Mouse (Mus musculus) myocyte (in vitro differentiated cells): ENCODE measurements at regions not wholly inside any gene's neighbourhood (a gene's known extent, or its start where the extent isn't known, plus 50 kb on each side); places are given as distances from the start of the nearest gene placed in this dataset.

Source experiments
- H3K27me3 ChIP-seq: one replicate; pipeline ENCODE4 v1.6.1; 2011; ENCODE audit not compliant: control insufficient read depth, insufficient read depth, insufficient read length
- H3K36me3 ChIP-seq: one replicate; pipeline ENCODE4 v1.6.1; 2011; ENCODE audit not compliant: control insufficient read depth, insufficient read depth
- H3K4me2 ChIP-seq: one replicate; pipeline ENCODE4 v1.6.1; 2011; ENCODE audit warnings: low read depth, control low read depth
- H3K4me3 ChIP-seq: one replicate; pipeline ENCODE4 v1.5.1; 2011; ENCODE audit warnings: mild to moderate bottlenecking, control low read depth, moderate library complexity
- H3K79me2 ChIP-seq: one replicate; pipeline ENCODE4 v1.6.1; 2011; ENCODE audit not compliant: control insufficient read depth, insufficient read depth
- H3ac ChIP-seq: one replicate; pipeline ENCODE4 v1.6.1; 2011; ENCODE audit not compliant: control insufficient read depth, insufficient read length
- CEBPB ChIP-seq: IDR thresholded peaks from 2 replicates; pipeline ENCODE4 v1.6.1; 2011; ENCODE audit warnings: mild to moderate bottlenecking, moderate library complexity; ENCODE audit not compliant: poor library complexity, insufficient read depth, severe bottlenecking
- E2F4 ChIP-seq: IDR thresholded peaks from one replicate; pipeline ENCODE4 v1.6.1; 2011; ENCODE audit warnings: mild to moderate bottlenecking, control low read depth, moderate library complexity; ENCODE audit not compliant: insufficient read depth
- MAX ChIP-seq: IDR thresholded peaks from one replicate; pipeline ENCODE4 v1.6.1; 2011; ENCODE audit warnings: low read depth, mild to moderate bottlenecking, control low read depth
- MYOD1 ChIP-seq, 3 experiments: IDR thresholded peaks; one replicate each; pipeline ENCODE4 v1.6.1; 2011; ENCODE audit warnings: control low read depth in 2 of 3, low read depth in 2 of 3, mild to moderate bottlenecking in 2 of 3, moderate library complexity in 1 of 3; ENCODE audit not compliant: insufficient read length in 2 of 3, control insufficient read depth in 1 of 3
- MYOG ChIP-seq, 3 experiments: IDR thresholded peaks; one replicate each; pipeline ENCODE4 v1.6.1; 2011; ENCODE audit warnings: control low read depth in 2 of 3, low read depth in 2 of 3, mild to moderate bottlenecking in 2 of 3; ENCODE audit not compliant: insufficient read length in 2 of 3, control insufficient read depth in 1 of 3, insufficient read depth in 1 of 3
- POLR2A ChIP-seq: IDR thresholded peaks from one replicate; pipeline ENCODE4 v1.6.1; 2011; ENCODE audit warnings: low read depth, mild to moderate bottlenecking, control low read depth, moderate library complexity; ENCODE audit not compliant: insufficient read length
- POLR2AphosphoS2 ChIP-seq: IDR thresholded peaks from one replicate; pipeline ENCODE4 v1.6.1; 2011; ENCODE audit warnings: low read depth, control low read depth; ENCODE audit not compliant: insufficient read length
- REST ChIP-seq: IDR thresholded peaks from one replicate; pipeline ENCODE4 v1.6.1; 2011; ENCODE audit warnings: mild to moderate bottlenecking, control low read depth, moderate library complexity; ENCODE audit not compliant: insufficient read depth, insufficient read length
- SRF ChIP-seq: IDR thresholded peaks from one replicate; pipeline ENCODE4 v1.6.1; 2011; ENCODE audit warnings: low read depth; ENCODE audit not compliant: control insufficient read depth, insufficient read length
- TCF12 ChIP-seq: IDR thresholded peaks from one replicate; pipeline ENCODE4 v1.6.1; 2011; ENCODE audit warnings: mild to moderate bottlenecking, control low read depth; ENCODE audit not compliant: poor library complexity, insufficient read depth, severe bottlenecking
- TCF3 ChIP-seq: IDR thresholded peaks from one replicate; pipeline ENCODE4 v1.6.1; 2011; ENCODE audit warnings: low read depth, control low read depth; ENCODE audit not compliant: insufficient read length
- USF1 ChIP-seq: IDR thresholded peaks from one replicate; pipeline ENCODE4 v1.6.1; 2011; ENCODE audit warnings: low read depth, mild to moderate bottlenecking, control low read depth, moderate library complexity

DNA sequence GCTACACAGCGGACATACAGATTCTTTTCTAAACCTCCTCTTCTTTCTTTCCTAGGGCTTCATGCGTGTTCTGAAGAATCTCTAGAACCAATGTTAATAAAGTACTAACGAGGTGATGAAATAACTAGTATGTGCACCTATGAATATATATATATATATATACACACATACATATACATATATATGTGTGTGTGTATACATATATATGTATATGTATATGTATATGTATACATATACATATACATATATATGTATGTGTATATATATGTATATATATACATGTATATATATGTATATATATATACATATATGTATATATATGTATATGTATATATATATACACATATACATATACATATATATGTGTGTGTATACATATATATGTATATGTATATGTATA, 536.2 kb upstream of the Adgrl2 start:
- Histone ChIP-seq H3K36me3 (no peaks in the 10 kb centered on the region), H3K79me2 (no peaks in the 10 kb centered on the region), H3K4me2 (no peak overlapping the region), H3K27me3 (no peaks in the 10 kb centered on the region), H3K4me3 (no peak overlapping the region), H3ac (no peak overlapping the region)
- TF ChIP-seq SRF, result no peak
- no peak for TF ChIP-seq POLR2A
- TF ChIP-seq MYOD1 (IDR thresholded peaks at IDR 0.05; ENCODE audit: control insufficient read depth in 1 of 3, insufficient read length in 2 of 3, low read depth in 2 of 3), result no peak
- TF ChIP-seq E2F4, result no peak

DNA sequence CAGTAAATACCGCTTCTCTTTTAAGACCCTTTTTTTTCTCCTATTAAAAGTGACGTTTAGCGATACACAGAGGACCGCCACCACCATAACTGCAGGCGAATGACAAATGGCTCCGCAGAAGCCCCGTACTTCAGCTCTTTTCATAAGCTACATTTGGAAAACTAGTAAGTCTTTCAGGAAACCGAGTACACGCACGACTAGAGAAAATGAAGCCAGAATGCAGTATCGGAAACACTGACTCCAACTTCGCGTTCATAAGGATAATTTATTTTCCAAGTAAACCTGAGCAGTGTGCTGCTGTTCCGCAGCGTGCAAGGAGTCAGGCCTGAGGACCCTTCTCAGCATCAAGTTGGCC, 529.2 kb upstream of the Adgrl2 start:
- no peaks in the 10 kb centered on the region for H3K27me3 ChIP-seq
- H3K79me2 ChIP-seq, result no peaks in the 10 kb centered on the region
- no peak overlapping the region for H3K4me2 ChIP-seq
- H3K36me3 ChIP-seq, result no peaks in the 10 kb centered on the region
- no peak overlapping the region for H3K4me3 ChIP-seq
- no peak overlapping the region for H3ac ChIP-seq
- no peak for TF ChIP-seq MYOD1 (IDR thresholded peaks at IDR 0.05; ENCODE audit: control insufficient read depth in 1 of 3, insufficient read length in 2 of 3, low read depth in 2 of 3)
- no peak for TF ChIP-seq CEBPB
- no peak for TF ChIP-seq SRF
- TF ChIP-seq POLR2A, result no peak
- TF ChIP-seq E2F4, result no peak
- no peak for TF ChIP-seq REST
- TF ChIP-seq TCF12, result no peak
- no peak for TF ChIP-seq MAX
- no peak for TF ChIP-seq POLR2AphosphoS2
- no peak for TF ChIP-seq MYOG (IDR thresholded peaks at IDR 0.05; ENCODE audit: control insufficient read depth in 1 of 3, insufficient read depth in 1 of 3, insufficient read length in 2 of 3, low read depth in 2 of 3)
- TF ChIP-seq USF1, result no peak
- no peak for TF ChIP-seq TCF3

DNA sequence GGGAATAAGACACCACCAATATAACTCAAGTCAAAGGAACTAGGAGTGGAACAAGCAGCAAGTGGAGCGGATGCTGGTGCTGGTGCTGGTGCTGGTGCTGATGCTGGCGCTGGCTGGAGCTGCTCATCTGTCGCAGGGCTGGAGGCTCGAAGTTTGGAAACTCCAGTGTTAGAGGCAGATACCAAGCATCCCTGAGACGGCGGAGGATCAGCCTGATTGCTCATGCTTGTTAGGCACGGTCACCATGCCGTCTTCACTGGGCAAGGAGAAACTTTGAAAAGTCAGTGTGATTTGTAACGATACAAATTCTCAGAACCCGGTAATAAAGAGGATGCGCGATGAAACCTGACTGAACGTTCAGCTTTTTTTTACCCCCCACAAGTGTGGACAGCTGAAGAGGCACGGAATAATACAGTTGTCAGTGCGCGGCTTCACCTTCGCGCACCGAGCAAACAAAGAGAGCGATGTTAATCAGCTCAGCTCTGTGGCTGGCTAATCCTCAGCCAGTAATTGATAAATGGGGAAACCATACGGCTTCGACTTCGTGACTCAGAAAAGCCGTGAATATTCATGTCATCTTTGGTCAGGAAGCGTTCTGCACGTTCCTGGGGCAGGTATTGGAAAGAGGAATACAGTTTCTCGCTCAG, 528.7 kb upstream of the Adgrl2 start:
- no peak overlapping the region for H3K4me3 ChIP-seq
- H3K4me2 ChIP-seq, result no peak overlapping the region
- no peaks in the 10 kb centered on the region for H3K36me3 ChIP-seq
- no peaks in the 10 kb centered on the region for H3K79me2 ChIP-seq
- H3ac ChIP-seq, result no peak overlapping the region
- TF ChIP-seq REST, result no peak
- TF ChIP-seq MAX, result no peak
- TF ChIP-seq E2F4, result no peak
- TF ChIP-seq POLR2A, result no peak
- no peak for TF ChIP-seq MYOG (IDR thresholded peaks at IDR 0.05; ENCODE audit: control insufficient read depth in 1 of 3, insufficient read depth in 1 of 3, insufficient read length in 2 of 3, low read depth in 2 of 3)
- TF ChIP-seq TCF3, result no peak
- TF ChIP-seq USF1, result no peak
- TF ChIP-seq CEBPB, result no peak
- TF ChIP-seq SRF, result no peak
- no peak for TF ChIP-seq TCF12
- no peak for TF ChIP-seq MYOD1 (IDR thresholded peaks at IDR 0.05; ENCODE audit: control insufficient read depth in 1 of 3, insufficient read length in 2 of 3, low read depth in 2 of 3)
- no peak for TF ChIP-seq POLR2AphosphoS2
- H3K27me3 ChIP-seq, result no peaks in the 10 kb centered on the region

DNA sequence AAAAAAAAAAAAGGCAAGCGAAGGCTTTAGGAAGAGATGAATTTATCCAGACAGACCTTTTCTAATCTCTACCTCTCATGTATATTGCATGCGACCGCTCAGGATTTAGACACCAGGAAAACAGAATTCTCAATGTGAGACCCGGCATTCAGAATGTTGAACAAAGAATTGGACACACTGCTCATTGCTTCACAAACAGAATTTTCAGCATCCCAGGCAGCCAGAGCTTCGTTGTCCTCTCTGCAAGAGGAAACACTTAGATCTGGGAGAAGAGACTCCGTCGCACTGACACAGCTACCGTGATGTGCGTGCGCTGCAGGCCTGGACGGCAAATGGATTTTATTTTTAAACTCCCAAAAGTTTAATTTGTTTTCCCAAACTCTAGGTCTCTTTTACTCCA, 527.2 kb upstream of the Adgrl2 start:
- Histone ChIP-seq H3K27me3 (no peaks in the 10 kb centered on the region), H3K4me2 (no peak overlapping the region)
- TF ChIP-seq SRF (no peak), CEBPB (no peak), MAX (no peak), MYOG (IDR thresholded peaks at IDR 0.05; ENCODE audit: control insufficient read depth in 1 of 3, insufficient read depth in 1 of 3, insufficient read length in 2 of 3, low read depth in 2 of 3) (no peak), POLR2AphosphoS2 (no peak), MYOD1 (IDR thresholded peaks at IDR 0.05; ENCODE audit: control insufficient read depth in 1 of 3, insufficient read length in 2 of 3, low read depth in 2 of 3) (no peak), POLR2A (no peak), TCF12 (no peak), TCF3 (no peak), USF1 (no peak), E2F4 (no peak), REST (no peak)

DNA sequence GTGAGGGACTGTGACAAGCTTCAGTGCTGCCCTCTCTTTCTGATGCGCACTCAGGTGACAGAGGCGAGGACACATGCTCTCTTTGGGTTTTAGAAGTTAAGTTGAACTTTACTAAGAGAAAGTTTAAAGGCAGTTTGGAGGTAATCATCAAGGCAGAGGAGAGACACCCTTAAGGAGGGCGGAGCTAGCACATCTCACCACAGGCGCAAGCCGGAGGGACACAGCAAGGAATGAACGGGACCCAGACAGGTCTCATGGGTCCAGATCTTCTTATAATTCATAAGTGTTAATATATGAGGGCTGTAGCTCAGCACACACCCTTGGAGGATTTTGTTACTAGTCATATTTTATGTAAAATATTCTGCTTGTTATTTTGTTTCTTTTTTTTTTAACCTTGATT, 518.8 kb upstream of the Adgrl2 start:
- no peaks in the 10 kb centered on the region for H3K79me2 ChIP-seq
- no peak overlapping the region for H3K4me2 ChIP-seq
- H3K4me3 ChIP-seq, result no peak overlapping the region
- TF ChIP-seq POLR2A, result no peak
- no peak for TF ChIP-seq TCF12
- TF ChIP-seq CEBPB, result no peak
- no peak for TF ChIP-seq MAX
- no peak for TF ChIP-seq E2F4
- H3K36me3 ChIP-seq, result no peaks in the 10 kb centered on the region
- H3K27me3 ChIP-seq, result no peaks in the 10 kb centered on the region
- H3ac ChIP-seq, result no peak overlapping the region

More for the DNA sequence above, 527.2 kb upstream of the Adgrl2 start:
- H3K4me3 ChIP-seq, result no peak overlapping the region
- no peak overlapping the region for H3ac ChIP-seq
- H3K36me3 ChIP-seq, result no peaks in the 10 kb centered on the region
- H3K79me2 ChIP-seq, result no peaks in the 10 kb centered on the region
